Mouse (Mus musculus) MEL (cell line): ENCODE data around the gene Rgs13. TPM values are rescaled to one million over a fixed set of nuclear protein-coding genes. Genes with fewer than 3 reads are reported as not detected.

Source experiments
- DNase-seq: peaks from one replicate; pipeline ENCODE4 v3.0.0; 2011; ENCODE audit warnings: low read depth, low spot score
- H3K27ac ChIP-seq: 2 replicates; pipeline ENCODE4 v1.5.1; 2012; ENCODE audit warnings: low read depth, mild to moderate bottlenecking, control low read depth, low read length, moderate library complexity; ENCODE audit not compliant: control insufficient read depth
- H3K27me3 ChIP-seq, 2 experiments: fragments of 150-350 bp in 1 of 2; sonication (generic) in 1 of 2; 2 replicates each; pipeline ENCODE4 v1.6.1; 2012; ENCODE audit warnings: low read length in 2 of 2, mild to moderate bottlenecking in 2 of 2, improper control_type of control experiment in 1 of 2, moderate library complexity in 1 of 2; ENCODE audit not compliant: insufficient read depth in 2 of 2, control insufficient read depth in 1 of 2
- H3K36me3 ChIP-seq, 2 experiments: 2 replicates each; pipeline ENCODE4 v1.6.1; 2012 to 2014; ENCODE audit warnings: low read length in 2 of 2, improper control_type of control experiment in 1 of 2, inconsistent platforms in 1 of 2, mild to moderate bottlenecking in 1 of 2; ENCODE audit not compliant: insufficient read depth in 2 of 2, control insufficient read depth in 1 of 2
- H3K4me1 ChIP-seq, 2 experiments: fragments of 150-350 bp in 1 of 2; sonication (generic) in 1 of 2; 2 replicates each; pipeline ENCODE4 v1.6.1; 2012; ENCODE audit warnings: low read length in 2 of 2, improper control_type of control experiment in 1 of 2, mild to moderate bottlenecking in 1 of 2; ENCODE audit not compliant: insufficient read depth in 2 of 2, control insufficient read depth in 1 of 2
- H3K4me3 ChIP-seq, 2 experiments: fragments of 150-350 bp in 1 of 2; sonication (generic) in 1 of 2; 2 replicates each; pipeline ENCODE4 v1.5.1; 2012; ENCODE audit warnings: low read depth in 2 of 2, low read length in 2 of 2, mild to moderate bottlenecking in 2 of 2, moderate library complexity in 2 of 2, control low read depth in 1 of 2, improper control_type of control experiment in 1 of 2; ENCODE audit not compliant: control insufficient read depth in 1 of 2, insufficient read depth in 1 of 2
- H3K79me2 ChIP-seq: 2 replicates; pipeline ENCODE4 v1.6.1; 2012; ENCODE audit warnings: mild to moderate bottlenecking, low read length, moderate library complexity; ENCODE audit not compliant: control insufficient read depth, poor library complexity, insufficient read depth
- H3K9ac ChIP-seq: 2 replicates; pipeline ENCODE4 v1.6.1; 2012; ENCODE audit warnings: low read depth, mild to moderate bottlenecking, control low read depth, low read length, moderate library complexity; ENCODE audit not compliant: control insufficient read depth, poor library complexity, severe bottlenecking
- H3K9me3 ChIP-seq: fragments of 150-350 bp; sonication (generic); replicated peaks from 2 replicates; pipeline ENCODE4 v1.6.1; 2012; ENCODE audit warnings: mild to moderate bottlenecking, low read length, improper control_type of control experiment, moderate library complexity; ENCODE audit not compliant: insufficient read depth
- BHLHE40 ChIP-seq: IDR thresholded peaks from 2 replicates; pipeline ENCODE4 v1.6.1; 2012; ENCODE audit warnings: low read depth, mild to moderate bottlenecking, inconsistent platforms, low read length, improper control_type of control experiment, borderline replicate concordance
- CTCF ChIP-seq, 3 experiments: IDR thresholded peaks in 2 of 3; conservative IDR thresholded peaks in 1 of 3; 2 replicates each; pipeline ENCODE4 v1.5.1; 2011 to 2012; ENCODE audit warnings: low read length in 3 of 3, low read depth in 2 of 3, mild to moderate bottlenecking in 2 of 3, improper control_type of control experiment in 1 of 3, inconsistent platforms in 1 of 3, mixed read lengths in 1 of 3, moderate library complexity in 1 of 3; ENCODE audit not compliant: control insufficient read depth in 1 of 3, insufficient read depth in 1 of 3, poor library complexity in 1 of 3, severe bottlenecking in 1 of 3
- ELF1 ChIP-seq: IDR thresholded peaks from 2 replicates; pipeline ENCODE4 v1.6.1; 2014; ENCODE audit warnings: low read depth, mild to moderate bottlenecking, inconsistent platforms, low read length, improper control_type of control experiment, moderate library complexity
- ETS1 ChIP-seq: IDR thresholded peaks from 2 replicates; pipeline ENCODE4 v1.6.1; 2012; ENCODE audit warnings: low read depth, mild to moderate bottlenecking, inconsistent platforms, low read length, improper control_type of control experiment, moderate library complexity
- GABPA ChIP-seq: IDR thresholded peaks from 2 replicates; pipeline ENCODE4 v1.6.1; 2012; ENCODE audit warnings: low read depth, mild to moderate bottlenecking, inconsistent platforms, low read length, improper control_type of control experiment, moderate library complexity
- GATA1 ChIP-seq: IDR thresholded peaks from 2 replicates; pipeline ENCODE4 v1.6.1; 2011; ENCODE audit warnings: low read depth, low read length, improper control_type of control experiment
- JUND ChIP-seq: IDR thresholded peaks from 2 replicates; pipeline ENCODE4 v1.6.1; 2011; ENCODE audit warnings: low read depth, mild to moderate bottlenecking, improper control_type of control experiment, low read length
- MAX ChIP-seq: IDR thresholded peaks from 2 replicates; pipeline ENCODE4 v1.6.1; 2011; ENCODE audit warnings: low read length, improper control_type of control experiment
- MAZ ChIP-seq: IDR thresholded peaks from 2 replicates; pipeline ENCODE4 v1.6.1; 2012; ENCODE audit warnings: low read depth, mild to moderate bottlenecking, inconsistent platforms, low read length, improper control_type of control experiment
- POLR2AphosphoS2 ChIP-seq: IDR thresholded peaks from 2 replicates; pipeline ENCODE4 v1.6.1; 2011; ENCODE audit warnings: low read length, improper control_type of control experiment
- RAD21 ChIP-seq: IDR thresholded peaks from 2 replicates; pipeline ENCODE4 v1.6.1; 2011; ENCODE audit warnings: mild to moderate bottlenecking, low read depth, low read length, improper control_type of control experiment
- RCOR1 ChIP-seq: IDR thresholded peaks from 2 replicates; pipeline ENCODE4 v1.6.1; 2012; ENCODE audit warnings: low read depth, mild to moderate bottlenecking, inconsistent platforms, low read length, improper control_type of control experiment
- SIN3A ChIP-seq: IDR thresholded peaks from 2 replicates; pipeline ENCODE4 v1.6.1; 2012; ENCODE audit warnings: low read length, improper control_type of control experiment, inconsistent platforms
- UBTF ChIP-seq: IDR thresholded peaks from 2 replicates; pipeline ENCODE4 v1.6.1; 2012; ENCODE audit warnings: low read depth, mild to moderate bottlenecking, inconsistent platforms, low read length, improper control_type of control experiment, moderate library complexity, borderline replicate concordance; ENCODE audit not compliant: insufficient read depth
- USF1 ChIP-seq: IDR thresholded peaks from 2 replicates; pipeline ENCODE4 v1.6.1; 2014; ENCODE audit warnings: low read depth, mild to moderate bottlenecking, inconsistent platforms, low read length, improper control_type of control experiment, moderate library complexity
- USF2 ChIP-seq, 2 experiments: IDR thresholded peaks; 2 replicates each; pipeline ENCODE4 v1.6.1; 2011 to 2012; ENCODE audit warnings: improper control_type of control experiment in 2 of 2, low read length in 2 of 2, borderline replicate concordance in 1 of 2, inconsistent platforms in 1 of 2, low read depth in 1 of 2, mild to moderate bottlenecking in 1 of 2; ENCODE audit not compliant: insufficient read depth in 1 of 2
- ZC3H11A ChIP-seq: IDR thresholded peaks from 2 replicates; pipeline ENCODE4 v1.6.1; 2012; ENCODE audit warnings: low read depth, mild to moderate bottlenecking, inconsistent platforms, low read length, improper control_type of control experiment
- ZNF384 ChIP-seq: IDR thresholded peaks from 2 replicates; pipeline ENCODE4 v1.6.1; 2012; ENCODE audit warnings: low read depth, mild to moderate bottlenecking, inconsistent platforms, low read length, improper control_type of control experiment
- polyA plus RNA-seq, 2 experiments: library from polyadenylated mRNA; stranded (reverse) in 1 of 2; unstranded in 1 of 2; fragments of >175 nt in 1 of 2; fragments of >200 nt in 1 of 2; gene quantifications; 2 replicates each; pipeline versions ENCODE4 v1.2.1 to v1.2.4; 2012; ENCODE audit warnings: low replicate concordance in 2 of 2, low read depth in 1 of 2; ENCODE audit not compliant: insufficient read length in 2 of 2, insufficient read depth in 1 of 2, missing spikeins in 1 of 2
- total RNA-seq: library from RNA; depleted of rRNA; stranded (reverse); fragments of 300-350 nt; gene quantifications from 2 replicates; pipeline ENCODE4 v1.2.3, GENCODE M21; 2012; rRNA removed

Gene Rgs13
- total and polyA plus RNA-seq, 3 experiments: not detected

DNA sequence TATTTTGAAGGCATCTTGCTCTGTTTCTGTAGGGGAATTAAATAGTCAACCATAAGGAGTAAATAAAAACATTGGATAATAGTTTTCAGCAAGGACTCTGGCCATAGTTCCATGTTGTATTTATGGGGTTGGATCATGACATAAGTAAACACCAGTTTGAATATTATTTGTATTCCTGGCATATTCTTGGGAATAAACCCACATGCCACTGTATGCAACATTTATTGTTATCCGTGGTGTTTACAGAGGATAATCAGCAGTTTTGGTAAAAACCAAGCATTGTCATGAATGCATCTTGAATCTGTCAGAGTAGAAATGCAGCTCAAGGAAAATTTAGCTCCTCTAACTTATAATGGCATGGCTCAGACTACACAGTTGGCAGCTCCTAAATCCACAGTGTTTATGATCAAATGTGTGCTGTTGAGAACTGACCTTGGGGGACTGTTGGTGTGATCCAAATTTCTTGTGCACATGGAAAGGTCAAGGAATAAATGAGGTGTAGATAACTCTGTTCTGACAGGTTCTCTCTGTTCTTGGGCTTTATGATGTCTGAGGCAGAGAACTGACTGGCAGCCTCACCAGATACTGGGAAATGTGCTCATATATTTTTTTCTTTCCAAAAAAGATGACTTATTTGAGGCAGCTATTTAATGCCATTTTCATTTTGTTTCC is 78.4 kb downstream of the Rgs13 start:
- DNase-seq: no peak
- Histone ChIP-seq H3K36me3 (no peaks in the 10 kb centered on the region), H3K27me3 (no peaks in the 10 kb centered on the region), H3K4me3 (no peak overlapping the region), H3K9ac (no peak overlapping the region), H3K9me3 (no peaks in the 10 kb centered on the region), H3K4me1 (no peaks in the 10 kb centered on the region), H3K27ac (no peak overlapping the region), H3K79me2 (no peaks in the 10 kb centered on the region)
- no peak for TF ChIP-seq RCOR1

DNA sequence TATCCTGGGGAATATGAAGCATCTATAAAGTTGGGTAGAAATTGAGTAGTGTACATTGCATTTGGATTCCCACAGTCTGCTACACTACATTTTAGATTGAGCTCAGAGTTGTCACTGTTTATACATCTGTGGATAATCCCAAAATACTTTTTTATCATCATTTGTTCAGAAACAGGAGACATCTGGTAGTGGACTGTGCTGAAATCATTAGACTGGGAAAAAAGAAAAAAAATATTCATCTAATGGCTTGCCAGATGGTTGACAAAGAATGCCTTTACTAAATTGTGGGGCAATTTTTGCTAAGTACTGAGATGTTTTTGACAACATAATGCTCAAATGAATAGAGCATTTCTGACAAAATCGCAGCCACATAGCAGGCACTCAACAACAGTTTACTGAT is 86.8 kb downstream of the Rgs13 start:
- no peaks in the 10 kb centered on the region for H3K27me3 ChIP-seq
- no peak overlapping the region for H3K4me3 ChIP-seq
- H3K36me3 ChIP-seq: no peaks in the 10 kb centered on the region
- H3K4me1 ChIP-seq: no peaks in the 10 kb centered on the region
- H3K27ac ChIP-seq: no peak overlapping the region
- no peaks in the 10 kb centered on the region for H3K79me2 ChIP-seq
- no peak for TF ChIP-seq GATA1
- TF ChIP-seq CTCF (IDR thresholded peaks at IDR 0.05 in 2 of 3, conservative IDR thresholded peaks at IDR 0.05 in 1 of 3; ENCODE audit: control insufficient read depth in 1 of 3, insufficient read depth in 1 of 3, low read depth in 2 of 3, low read length in 3 of 3, poor library complexity in 1 of 3, severe bottlenecking in 1 of 3): no peak
- no peak for TF ChIP-seq ETS1
- TF ChIP-seq USF2 (IDR thresholded peaks at IDR 0.05; ENCODE audit: borderline replicate concordance in 1 of 2, insufficient read depth in 1 of 2, low read depth in 1 of 2, low read length in 2 of 2): no peak
- TF ChIP-seq ZNF384: no peak
- no peak for TF ChIP-seq MAX
- TF ChIP-seq SIN3A: no peak
- TF ChIP-seq RAD21: no peak
- no peak for TF ChIP-seq USF1
- no peak for TF ChIP-seq ELF1
- no peak for TF ChIP-seq UBTF
- no peak for TF ChIP-seq BHLHE40
- TF ChIP-seq MAZ: no peak
- TF ChIP-seq GABPA: no peak
- TF ChIP-seq ZC3H11A: no peak
- TF ChIP-seq POLR2AphosphoS2: no peak
- TF ChIP-seq JUND: no peak
- TF ChIP-seq, all 39 proteins: peak for 0
- H3K9me3 ChIP-seq: no peaks in the 10 kb centered on the region
- DNase-seq: no peak
- no peak overlapping the region for H3K9ac ChIP-seq

Other genes starting within 250 kb of the Rgs13 start
- 1.2 and 1.3 TPM in 2 replicates for gene Rgs2, start 173.2 kb downstream of the Rgs13 start, total RNA-seq
- gene Rgs2, start 173.2 kb downstream of the Rgs13 start, polyA plus RNA-seq: 1 to 10 TPM in 1 of 2 experiments, not detected in 1; 2.9 TPM
- gene Rgs1, start 71.9 kb upstream of the Rgs13 start, total RNA-seq: 1.7 and 5.9 TPM in 2 replicates
- gene Rgs1, start 71.9 kb upstream of the Rgs13 start, polyA plus RNA-seq: under 1 TPM in 1 of 2 experiments, not detected in 1; 0.91 TPM